In the genomic region with DNA sequence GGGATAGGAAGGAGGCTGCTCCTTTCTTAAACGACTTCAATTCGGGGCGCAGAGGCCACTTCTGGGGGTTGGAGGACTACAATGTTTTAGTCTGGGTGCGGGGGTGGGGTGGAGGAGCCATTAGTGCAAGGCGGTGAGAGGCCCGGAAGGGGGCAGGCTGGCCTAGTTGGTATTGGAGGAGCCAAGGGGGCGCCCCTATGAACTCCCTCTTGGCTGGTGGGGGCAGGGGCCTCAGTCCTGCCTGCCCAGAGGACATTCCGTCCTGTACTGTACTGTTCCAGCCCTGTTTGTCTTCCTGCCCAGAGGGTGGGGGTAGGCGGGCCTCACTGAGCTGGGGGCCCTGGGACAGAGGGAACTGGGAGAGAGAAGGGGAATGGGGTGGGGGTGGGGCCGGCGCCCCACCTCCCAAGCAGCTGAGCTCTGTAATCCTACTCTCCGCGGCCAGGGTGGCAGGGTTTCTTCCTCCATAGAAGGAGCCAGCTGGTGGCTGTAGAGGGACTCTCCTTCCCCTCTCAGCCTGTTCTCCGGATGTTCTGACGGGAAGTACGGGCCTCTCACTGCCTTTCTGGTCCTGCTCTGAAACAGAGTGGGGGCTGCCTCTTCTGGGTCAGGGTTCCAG, we compare ENCODE assay signal across 7 mouse cellular contexts. TPM values are rescaled to one million over a fixed set of nuclear protein-coding genes. Genes with fewer than 3 reads are reported as not detected.
DNase-seq lines count a peak whose midpoint lies in the region; ATAC-seq lines count a peak whose summit lies in the region.

No protein-coding gene starts in this region.

- peaks cover 50% of the 10 kb centered on the region for H3K4me1 ChIP-seq in intestine, embryonic 14.5 days (replicated peaks; ENCODE audit: control insufficient read depth, insufficient read depth, low read length)
- H3K4me1 ChIP-seq in limb, embryonic 10.5 days: peaks cover 71% of the 10 kb centered on the region

- peak overlapping the region; percentile 67 for H3K4me2 ChIP-seq in intestine, embryonic 14.5 days (ENCODE audit: low read length)

- WGBS in intestine, embryonic 14.5 days: 1% methylated on average over 15 of the region's 16 CpGs
- WGBS in limb, embryonic 10.5 days: 5% methylated on average over 16 of the region's 16 CpGs

- peak; percentile 70 for ATAC-seq in intestine, embryonic 14.5 days (replicated peaks; ENCODE audit: low FRiP score, low TSS enrichment, low read depth)

- DNase-seq in adrenal gland, adult 8-10 months: peak; percentile 69
- peak; percentile 65 for DNase-seq in embryo, embryonic 10 days (ENCODE audit: low spot score)
- DNase-seq in gastrocnemius, postnatal 4 days (ENCODE audit: low spot score in 2 of 2): peak; percentile 54 to 82
- DNase-seq in intestine, embryonic 14.5 days (ENCODE audit: low spot score): peak; percentile 90
- peak; percentile 79 for DNase-seq in limb, embryonic 10.5 days (ENCODE audit: low spot score)
- peak; percentile 74 for DNase-seq in mesoderm, embryonic 11.5 days (ENCODE audit: low read depth, low spot score)
- DNase-seq in spleen, postnatal 10 days (ENCODE audit: low spot score in 2 of 2): peak; percentile 47 to 81

- peaks cover 19% of the 10 kb centered on the region for H3K36me3 ChIP-seq in intestine, embryonic 14.5 days (ENCODE audit: control insufficient read depth, insufficient read depth, low read length)
- peaks cover 6% of the 10 kb centered on the region; the same call in 1 of the 2 replicates for H3K36me3 ChIP-seq in limb, embryonic 10.5 days

- H3K27ac ChIP-seq in intestine, embryonic 14.5 days (ENCODE audit: low read depth): peak overlapping the region; percentile 95
- H3K27ac ChIP-seq in limb, embryonic 10.5 days: peak overlapping the region; percentile 88

- no peak overlapping the region for H3K9ac ChIP-seq in intestine, embryonic 14.5 days (ENCODE audit: low read length)

- H3K27me3 ChIP-seq in intestine, embryonic 14.5 days (replicated peaks; ENCODE audit: control insufficient read depth, insufficient read depth, low read length): no peaks in the 10 kb centered on the region
- peaks cover 13% of the 10 kb centered on the region; the same call in 1 of the 2 replicates for H3K27me3 ChIP-seq in limb, embryonic 10.5 days (ENCODE audit: low read depth, poor library complexity, severe bottlenecking)

- peak overlapping the region; percentile 21 for H3K4me3 ChIP-seq in intestine, embryonic 14.5 days (ENCODE audit: low read depth, low read length)
- peak overlapping the region; percentile 40 for H3K4me3 ChIP-seq in limb, embryonic 10.5 days

- no peaks in the 10 kb centered on the region for H3K9me3 ChIP-seq in intestine, embryonic 14.5 days (ENCODE audit: control insufficient read depth, low read length)
- no peaks in the 10 kb centered on the region for H3K9me3 ChIP-seq in limb, embryonic 10.5 days (replicated peaks)

RNA-seq across cellular contexts. Expression of gene Hif3a, which starts 4.0 kb away (rescaled TPM):
- 1 to 10 TPM; 2.1 to 5.4 (median 3.7) TPM for total RNA-seq in adrenal gland, adult 8-10 months (2022)
- 1 to 10 TPM; 6.6 to 8.1 TPM for total RNA-seq in gastrocnemius, postnatal 4 days (2021)
- 55.8 and 58.2 TPM in 2 replicates for polyA plus RNA-seq in intestine, embryonic 14.5 days (2014; fragmentation: Nextera tagmentation; extraction: Ambion mirVana)
- 5.9 and 7.4 TPM in 2 replicates for polyA plus RNA-seq in limb, embryonic 10.5 days (2016; fragmentation: Nextera tagmentation; extraction: Ambion mirVana)

RNA-seq across cellular contexts. Expression of gene Psg16, which starts 15.7 kb away (rescaled TPM):
- total RNA-seq in adrenal gland, adult 8-10 months (2022): under 1 TPM; 0.10 to 0.51 (median 0.43) TPM
- under 1 TPM; 0.05 to 0.20 TPM for total RNA-seq in gastrocnemius, postnatal 4 days (2021)
- polyA plus RNA-seq in intestine, embryonic 14.5 days (2014; fragmentation: Nextera tagmentation; extraction: Ambion mirVana): 0.11 and 0.36 TPM in 2 replicates
- 0.05 and 0.06 TPM in 2 replicates for polyA plus RNA-seq in limb, embryonic 10.5 days (2016; fragmentation: Nextera tagmentation; extraction: Ambion mirVana)

RNA-seq across cellular contexts. Expression of gene Ppp5c, which starts 30.5 kb away (rescaled TPM):
- total RNA-seq in adrenal gland, adult 8-10 months (2022): 10 to 100 TPM; 74.7 to 96.9 (median 91.3) TPM
- total RNA-seq in gastrocnemius, postnatal 4 days (2021): 10 to 100 TPM; 72.9 to 84.4 TPM
- polyA plus RNA-seq in intestine, embryonic 14.5 days (2014; fragmentation: Nextera tagmentation; extraction: Ambion mirVana): 101 and 103 TPM in 2 replicates
- polyA plus RNA-seq in limb, embryonic 10.5 days (2016; fragmentation: Nextera tagmentation; extraction: Ambion mirVana): 149 and 158 TPM in 2 replicates

Comparison
In these comparisons a context has a peak if more than half of its experiments do, and no peak if none do; other contexts are left out.
1. Peak in every context shown above with its lines: DNase-seq, ATAC-seq, H3K4me3 ChIP-seq and H3K27ac ChIP-seq.